Mouse (Mus musculus) CD8-positive naive resting alpha-beta T cell, adult 2 months (primary cell): ENCODE data around the gene Ctf2.

Experiments
- DNase-seq, 2 experiments: peaks; one replicate each; pipeline ENCODE4 v3.0.0; 2022; ENCODE audit warnings: low read depth in 2 of 2, low spot score in 2 of 2

Gene Ctf2

DNA sequence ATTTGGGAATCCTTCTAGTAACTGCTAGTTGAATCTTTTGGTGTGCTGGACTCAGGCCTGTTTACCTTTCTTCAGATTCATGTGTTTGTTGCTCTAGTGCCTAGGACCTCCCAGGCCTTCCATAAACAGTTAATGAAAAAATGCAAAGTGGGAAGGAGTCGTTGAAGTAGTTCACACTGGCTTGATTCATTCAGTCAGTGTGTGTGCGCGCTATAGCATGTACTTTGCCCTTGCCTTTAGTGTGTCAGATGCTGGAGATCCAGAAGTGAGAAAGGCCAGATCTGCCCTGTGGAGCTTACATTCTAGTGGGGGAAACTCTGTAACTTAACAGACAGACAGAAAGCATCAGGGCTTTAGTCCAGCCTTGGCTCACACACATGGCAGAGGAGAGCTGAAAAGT lies 28.5 kb upstream of the Ctf2 start:
- DNase-seq, result no peak

DNA sequence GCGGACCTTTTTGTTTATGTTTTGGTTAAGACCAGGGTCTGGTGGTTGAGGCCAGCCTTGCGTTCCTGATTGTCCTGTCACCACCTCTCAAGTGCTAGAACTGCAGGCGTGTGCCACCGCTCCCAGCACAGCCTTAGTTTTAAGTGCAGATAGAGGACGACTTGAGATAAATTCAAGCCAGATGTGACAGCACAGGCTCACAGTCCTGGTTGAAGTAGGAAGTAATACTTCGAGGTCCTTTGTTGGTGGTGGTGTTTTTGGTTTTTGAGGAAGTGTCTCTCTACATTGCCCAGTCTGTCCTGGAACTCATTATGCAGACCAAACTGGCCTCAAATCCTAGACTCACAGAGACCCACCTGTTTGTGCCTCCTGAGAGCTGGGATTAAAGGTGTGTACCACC lies 27.8 kb upstream of the Ctf2 start:
- DNase-seq, result no peak

DNA sequence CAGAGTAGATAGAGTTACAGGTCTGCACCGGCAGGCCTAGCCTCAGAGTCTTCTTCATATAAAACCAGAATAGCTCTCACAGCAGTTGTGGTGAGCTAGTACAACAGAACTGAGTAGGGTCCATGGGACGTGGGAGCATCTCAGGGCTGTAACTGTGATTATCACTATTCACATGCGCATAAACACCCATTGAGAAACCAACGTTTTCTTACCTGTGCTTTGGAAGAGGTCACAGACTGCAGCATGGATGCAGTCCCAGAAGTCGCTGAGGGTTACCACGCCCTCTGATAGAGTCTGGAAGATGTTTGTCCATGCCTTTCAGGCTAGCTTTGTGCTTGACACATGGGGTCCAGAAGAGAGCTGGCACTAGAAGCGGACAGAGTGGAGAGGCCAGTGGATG lies 21.8 kb upstream of the Ctf2 start:
- DNase-seq, result no peak

DNA sequence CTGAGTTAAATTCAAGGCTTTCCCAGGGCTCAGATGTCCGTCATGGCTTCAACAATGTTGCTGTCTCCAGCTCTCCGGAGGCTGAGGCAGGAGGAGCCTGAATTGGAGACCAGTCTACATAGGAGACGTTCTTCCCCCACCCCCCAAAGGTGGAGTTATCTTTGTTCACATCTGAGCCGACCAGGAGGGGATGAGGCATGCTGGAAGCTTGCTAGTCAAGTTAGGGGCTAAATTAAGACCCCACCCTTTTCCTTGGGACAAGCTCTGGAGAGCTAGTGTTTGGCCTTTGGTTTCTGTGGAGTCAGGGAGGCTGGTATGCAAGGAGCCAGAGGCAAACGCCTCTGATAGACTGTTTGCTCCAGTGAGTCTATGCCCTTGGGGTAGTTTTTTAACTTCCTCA lies 21.2 kb upstream of the Ctf2 start:
- no peak for DNase-seq

DNA sequence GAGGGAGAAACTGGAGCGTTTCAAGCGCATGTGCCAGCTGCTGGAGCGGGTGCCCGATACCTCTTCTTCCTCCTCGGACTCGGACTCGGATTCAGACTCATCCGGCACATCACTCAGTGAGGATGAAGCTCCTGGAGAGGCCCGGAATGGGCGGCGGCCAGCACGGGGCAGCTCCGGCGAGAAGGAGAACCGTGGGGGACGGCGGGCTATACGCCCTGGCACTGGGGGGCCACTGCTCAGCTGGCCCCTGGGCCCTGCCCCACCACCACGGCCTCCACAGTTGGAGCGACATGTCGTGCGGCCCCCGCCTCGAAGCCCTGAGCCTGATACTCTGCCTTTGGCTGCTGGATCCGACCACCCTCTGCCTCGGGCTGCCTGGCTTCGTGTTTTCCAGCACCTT lies 20.1 kb upstream of the Ctf2 start:
- no peak for DNase-seq

DNA sequence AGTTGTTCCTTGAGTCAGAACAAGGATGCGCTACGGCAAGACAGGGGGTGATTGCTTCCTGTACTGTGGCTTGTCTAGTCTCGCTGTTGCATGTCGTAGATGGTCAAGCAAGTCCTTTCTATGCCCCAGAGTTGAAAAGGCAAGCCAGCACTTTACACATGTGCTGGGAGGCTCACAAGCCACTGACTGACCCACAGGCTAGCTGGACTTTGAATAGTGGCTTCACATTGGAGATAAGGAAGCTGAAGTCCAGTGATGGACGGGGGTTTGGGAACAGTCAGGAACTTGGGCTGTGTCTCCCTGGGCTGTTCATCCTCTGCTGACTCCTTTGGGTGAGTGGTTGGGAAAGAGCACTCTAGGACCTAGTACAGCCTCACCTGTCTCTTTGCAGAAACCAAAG lies 19.7 kb upstream of the Ctf2 start:
- no peak for DNase-seq

DNA sequence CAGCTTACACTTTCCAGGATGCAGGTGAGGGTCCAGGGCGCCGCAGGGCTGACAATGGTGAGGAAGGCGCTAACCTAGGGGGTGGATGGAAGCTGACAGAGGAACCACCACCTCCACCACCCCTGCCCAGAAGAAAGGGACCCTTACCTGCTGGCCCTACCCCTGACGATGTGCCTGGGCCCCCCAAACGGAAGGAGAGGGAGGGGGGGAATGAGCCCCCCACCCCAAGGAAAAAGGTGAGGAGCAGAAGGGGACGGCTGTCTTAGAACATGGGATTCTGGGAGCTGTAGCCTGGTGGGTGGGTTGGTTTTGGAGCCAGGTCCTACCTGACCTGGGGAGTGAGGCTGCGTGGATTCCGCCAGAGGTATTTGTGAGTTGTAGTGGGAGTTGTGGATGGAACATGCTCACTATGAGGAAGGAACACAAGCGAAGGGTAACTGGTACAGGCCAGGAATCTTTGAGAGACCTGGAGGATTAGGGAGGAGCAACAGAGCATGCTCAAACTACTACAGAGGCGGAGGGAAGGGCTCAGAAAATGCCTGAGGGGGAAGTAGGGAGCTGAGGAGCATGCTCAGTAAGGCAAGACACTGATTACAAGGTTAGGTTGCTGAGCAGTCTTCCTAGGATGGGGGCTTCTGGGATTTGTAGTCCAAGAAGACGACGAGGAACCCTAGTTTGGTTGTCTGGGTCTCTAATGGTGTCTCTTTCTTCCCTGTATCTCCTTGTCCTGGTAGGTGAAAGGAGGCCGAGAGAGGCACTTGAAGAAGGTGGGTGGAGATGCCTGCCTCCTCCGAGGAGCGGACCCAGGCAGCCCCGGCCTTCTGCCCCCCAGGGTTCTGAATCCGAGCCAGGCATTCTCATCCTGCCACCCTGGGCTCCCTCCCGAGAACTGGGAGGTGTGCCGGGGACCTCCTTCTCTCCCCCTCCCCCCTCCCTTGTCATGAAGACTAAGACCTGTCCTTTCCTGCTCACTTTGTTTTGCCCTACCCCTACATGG lies 18.5 kb upstream of the Ctf2 start:
- no peak for DNase-seq

DNA sequence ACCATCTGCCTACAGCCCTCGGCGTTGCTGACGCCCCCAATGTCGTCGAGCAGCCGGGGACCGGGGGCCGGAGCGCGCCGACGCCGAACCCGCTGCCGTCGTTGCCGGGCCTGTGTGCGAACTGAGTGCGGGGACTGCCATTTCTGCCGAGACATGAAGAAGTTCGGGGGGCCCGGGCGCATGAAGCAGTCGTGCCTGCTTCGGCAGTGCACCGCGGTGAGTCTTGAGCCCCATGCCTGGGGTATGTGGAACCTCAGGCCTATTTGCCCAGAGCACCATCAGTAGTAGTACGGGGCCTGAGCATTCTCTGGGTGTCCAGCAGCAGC lies 16.2 kb upstream of the Ctf2 start:
- DNase-seq, result no peak

DNA sequence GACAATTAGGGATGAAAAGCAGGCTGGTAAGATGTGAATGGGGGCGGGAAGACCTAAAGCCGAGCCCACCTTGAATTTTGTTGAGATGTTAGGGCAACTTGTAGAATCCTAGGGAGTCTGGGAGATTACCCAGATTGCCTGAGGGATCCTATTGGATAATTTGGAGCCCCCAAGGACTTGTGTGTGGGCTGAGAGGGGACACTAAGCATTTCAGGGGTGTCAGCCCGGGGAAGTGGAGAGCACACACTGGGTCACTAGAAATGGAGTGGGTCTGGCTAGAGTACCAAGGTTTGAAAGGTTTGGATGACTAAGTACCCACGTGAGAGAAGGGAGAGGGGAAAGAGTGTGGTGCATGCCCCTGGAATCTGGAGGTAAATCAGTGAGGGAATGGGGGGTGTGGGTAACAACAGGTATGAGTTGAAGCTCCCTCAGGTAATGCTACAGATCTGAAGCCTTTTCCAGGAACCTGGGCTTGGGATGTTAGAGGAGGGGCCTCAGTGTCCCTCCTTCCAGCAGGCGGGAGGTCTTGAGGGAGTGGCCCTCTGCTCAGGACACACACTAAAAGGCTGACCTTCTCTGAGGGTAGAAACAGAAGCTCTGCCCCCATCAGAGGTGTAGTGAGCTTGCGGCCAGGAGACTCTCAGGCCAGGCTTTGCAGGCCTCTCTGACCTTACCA lies 15.7 kb upstream of the Ctf2 start:
- DNase-seq, result no peak

DNA sequence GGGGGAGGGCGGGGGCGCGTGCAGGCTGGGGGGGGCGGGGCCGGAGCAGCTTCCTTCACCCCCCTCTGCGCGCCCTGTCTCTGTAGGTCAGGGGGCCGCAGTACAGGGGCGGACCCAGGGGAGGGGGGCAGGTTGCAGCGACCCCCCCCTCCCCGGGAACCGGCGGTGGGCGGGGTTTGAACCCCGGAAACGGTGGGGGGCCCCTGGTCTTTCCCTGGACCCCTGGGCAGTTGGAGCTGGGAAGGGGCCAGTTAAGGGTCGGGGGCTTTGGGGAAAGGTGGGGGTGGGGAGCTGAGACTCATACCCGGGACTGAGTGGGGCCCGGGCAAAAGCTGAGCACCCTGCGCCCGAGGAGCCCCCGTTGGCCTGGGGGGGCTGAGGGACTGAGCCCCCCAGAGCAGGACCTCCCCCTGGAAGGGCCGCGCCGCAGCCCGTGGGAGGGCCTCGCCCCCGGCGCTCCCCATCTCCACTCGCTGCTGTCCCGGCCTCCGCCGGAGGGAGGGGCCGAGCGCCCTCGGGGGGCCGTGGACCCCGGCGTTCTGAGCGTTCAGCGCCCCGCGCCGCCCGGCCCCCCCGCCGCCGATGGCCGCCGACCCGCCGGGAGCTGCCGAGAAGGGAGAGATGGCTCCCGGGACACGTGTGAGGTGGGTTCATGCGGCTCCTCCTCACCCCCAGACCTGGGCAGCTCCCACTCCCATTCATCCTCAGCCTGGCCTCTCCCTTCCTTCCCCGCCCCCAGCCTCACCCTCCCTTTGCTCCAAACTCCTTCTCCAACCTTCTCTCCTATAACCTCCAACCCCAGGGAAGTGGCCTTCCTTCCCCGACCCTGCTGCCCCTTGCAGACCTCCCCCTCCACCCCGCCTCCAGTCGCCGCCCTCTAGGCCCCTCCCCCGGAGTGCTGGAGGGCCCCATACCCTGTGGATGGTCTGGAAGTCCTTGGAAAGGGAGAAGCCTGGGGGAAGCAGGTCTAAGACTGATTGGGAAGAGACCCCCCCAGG lies 14.8 kb upstream of the Ctf2 start:
- DNase-seq, result no peak

DNA sequence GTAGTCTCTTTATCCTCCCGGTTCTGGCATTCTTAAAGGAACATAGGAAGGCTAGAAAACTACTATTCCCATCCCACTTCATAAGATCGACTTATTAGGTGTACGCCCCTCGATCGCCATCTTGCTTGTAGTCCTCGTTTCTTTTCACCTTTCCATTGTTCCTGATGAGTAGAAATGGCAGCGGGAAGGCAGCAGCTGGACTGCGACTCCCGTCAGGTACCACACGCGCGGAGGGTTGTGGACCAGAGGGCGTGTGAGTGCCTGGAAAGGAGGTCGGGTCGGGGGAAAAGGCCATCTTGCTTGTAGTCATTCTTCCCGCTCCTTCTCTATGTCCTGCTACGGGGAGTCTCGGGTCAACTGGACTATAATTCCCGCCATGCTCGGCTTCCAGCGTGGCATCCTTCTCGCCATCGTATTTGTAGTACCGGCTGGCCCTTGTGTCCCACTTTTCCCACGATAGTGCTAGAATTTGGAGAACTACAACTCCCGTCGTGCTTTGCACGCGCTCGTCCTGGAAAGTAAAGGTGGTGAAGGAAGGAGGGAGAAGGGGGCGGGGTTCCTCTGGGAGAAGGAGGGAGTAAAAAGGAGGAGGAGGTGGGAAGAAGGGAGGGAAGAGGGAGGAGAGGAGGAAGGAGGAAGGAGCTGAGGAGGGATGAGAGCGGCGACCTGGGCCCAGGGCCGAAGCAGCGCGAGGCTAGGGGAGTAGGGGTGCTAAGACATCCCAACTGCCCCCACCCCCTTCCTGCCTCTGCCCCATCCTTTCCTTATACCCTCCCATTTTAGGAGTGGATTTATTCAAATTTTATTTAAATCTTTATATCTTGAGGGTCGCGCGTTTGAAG lies 13.9 kb upstream of the Ctf2 start:
- peak in 1 of 2 experiments; percentile 42 for DNase-seq

DNA sequence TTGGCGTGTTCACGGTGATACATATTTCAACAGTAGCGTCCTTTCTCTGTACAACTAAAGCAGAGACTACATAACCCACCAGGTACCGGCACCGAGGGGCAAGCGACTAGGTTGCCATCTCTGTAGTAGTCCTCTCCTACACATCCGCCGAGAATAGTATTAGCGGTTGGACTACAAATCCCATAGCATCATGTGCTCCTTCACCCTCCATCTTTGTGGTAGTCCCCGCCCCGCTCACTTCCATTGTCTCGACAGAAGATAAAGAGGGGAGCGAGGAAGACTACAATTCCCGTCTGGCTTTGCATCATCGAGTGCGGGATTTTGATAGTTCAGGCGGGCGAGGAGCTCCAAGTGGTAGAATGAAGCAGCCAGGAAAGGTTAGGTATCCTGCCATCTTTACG lies 13.3 kb upstream of the Ctf2 start:
- peak; percentile 80 to 89 for DNase-seq

DNA sequence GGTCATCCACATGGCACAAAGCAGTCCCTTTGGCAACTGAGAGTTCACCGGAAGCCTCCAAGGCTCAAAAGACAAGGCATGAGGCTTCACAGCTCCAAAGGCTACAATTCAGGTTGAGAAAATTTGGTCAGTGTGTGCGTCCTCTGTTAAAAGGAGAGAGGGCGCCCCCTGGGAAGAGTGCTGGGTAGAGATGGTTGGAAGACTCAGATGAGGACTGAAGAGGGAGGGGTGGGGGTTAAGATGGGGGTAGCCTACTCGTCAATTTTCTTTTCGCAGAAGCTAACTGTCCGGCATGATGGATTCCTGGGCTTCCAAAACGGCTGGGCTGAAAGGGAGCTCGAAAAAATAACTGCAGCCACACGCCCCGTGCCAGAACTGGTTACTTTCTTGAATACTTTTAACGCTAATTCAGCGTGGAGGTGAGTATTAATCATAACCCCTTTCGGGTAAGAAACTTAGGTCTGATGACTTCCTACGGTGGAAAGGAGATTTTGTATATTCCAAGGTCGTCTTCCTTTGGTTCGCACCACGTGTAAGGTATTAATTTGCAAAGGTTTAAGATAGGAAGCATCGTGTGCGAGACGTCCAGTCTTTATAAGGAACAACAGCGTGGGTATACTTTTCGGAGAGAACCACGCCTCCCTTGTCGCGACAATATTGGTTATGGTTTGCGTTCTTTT lies 12.5 kb upstream of the Ctf2 start, which contains the start of gene Fbxl19:
Gene Fbxl19 (plus strand): TSS at position 178 of the 680 bp plus-strand sequence.
- DNase-seq, result peak; percentile 40 to 63

DNA sequence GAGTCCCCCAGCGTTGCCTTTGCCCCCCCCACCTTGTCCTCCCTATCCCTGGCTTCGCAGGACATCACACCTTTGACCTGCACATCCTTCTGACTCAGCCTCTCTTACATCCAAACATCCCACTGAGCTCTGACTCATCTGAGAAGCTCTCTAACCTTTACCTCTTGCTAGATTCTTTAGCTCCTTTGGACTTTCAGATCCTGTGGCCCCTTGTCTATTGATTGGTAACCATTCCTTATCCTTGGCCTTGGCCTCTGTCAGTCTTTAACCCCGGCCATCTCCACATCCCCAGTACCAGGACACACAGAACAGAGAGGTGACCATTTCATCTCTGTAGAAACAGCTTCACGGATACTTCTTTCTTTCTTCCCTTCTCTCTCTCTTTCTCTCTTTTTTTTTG lies 1.8 kb downstream of the Ctf2 start:
- no peak for DNase-seq

DNA sequence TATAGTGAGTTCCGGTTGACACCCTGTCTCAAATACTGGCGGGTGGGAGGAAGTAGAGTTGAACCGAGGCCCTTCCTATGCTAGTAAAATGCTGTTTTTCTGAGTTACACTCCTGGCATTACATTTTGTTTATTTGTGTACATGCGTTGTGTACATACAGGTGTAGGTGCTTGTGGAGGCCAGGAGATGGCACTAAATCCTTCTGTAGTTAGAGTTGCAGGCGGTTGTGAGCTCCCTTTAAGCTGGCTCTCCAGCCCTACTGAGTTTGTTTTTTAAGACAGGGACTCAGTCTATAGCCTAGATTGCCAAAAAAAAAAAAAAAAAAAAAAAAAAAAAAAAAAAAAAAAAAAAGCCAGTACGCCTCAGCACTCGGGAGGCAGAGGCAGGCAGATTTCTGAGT lies 4.1 kb downstream of the Ctf2 start:
- no peak for DNase-seq

DNA sequence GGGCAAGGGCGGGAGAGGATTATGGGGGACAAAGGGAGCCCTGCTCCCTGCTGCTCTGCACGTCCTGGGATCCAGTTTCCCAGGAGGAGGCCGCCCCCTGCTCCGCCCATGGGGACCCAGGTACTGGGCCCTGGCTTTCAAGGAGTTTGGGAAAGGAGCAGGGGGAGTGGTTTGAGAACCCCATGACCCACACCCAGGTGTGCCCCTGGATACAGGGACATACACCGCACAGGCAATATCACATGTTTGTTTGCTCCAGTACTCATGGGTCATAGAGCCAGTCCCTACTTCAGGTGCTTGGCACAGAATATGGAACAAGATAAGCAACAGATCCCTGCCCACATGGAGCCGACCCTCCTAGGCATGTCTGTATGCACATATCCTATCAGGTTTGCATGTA lies 6.0 kb downstream of the Ctf2 start:
- DNase-seq, result no peak

DNA sequence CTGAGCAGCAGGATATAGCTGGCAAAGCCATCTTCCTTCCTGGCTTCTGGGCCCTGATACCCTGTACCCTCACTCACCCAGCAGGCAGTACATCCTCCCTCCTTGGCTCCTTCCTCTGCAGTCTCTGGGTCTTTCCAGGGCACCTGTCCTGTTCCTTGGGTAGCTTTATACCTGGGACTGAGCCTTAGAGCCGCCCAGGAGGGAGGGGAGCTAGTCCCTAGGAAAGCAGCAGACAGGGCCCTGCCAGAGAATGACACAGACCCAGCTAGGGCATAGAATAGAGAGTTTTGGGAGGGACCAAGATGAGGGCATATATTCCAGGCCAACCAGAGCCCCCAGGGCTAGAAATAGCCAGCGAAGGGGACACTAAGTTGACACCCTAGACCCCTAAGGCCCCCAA lies 6.5 kb downstream of the Ctf2 start:
- no peak for DNase-seq

DNA sequence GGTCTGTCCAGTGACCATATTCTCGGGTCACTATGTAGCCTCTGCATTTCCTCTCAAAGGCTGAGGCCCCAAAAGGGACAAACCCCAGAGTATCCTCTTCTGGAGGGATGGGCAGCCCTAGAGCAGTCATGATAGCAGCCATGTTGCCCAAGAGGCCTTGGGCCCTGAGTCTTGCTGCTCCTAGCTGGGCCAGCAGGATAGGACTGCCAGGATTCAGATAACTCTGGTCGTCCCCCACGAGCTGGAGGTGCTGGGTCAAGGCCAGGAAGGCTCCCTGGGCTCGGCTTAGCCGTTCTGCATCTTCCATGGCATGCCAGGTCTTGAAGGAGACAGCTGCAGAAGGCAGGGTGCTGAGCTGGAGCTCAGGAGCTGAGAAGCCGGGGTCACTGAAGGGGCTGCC lies 12.7 kb downstream of the Ctf2 start:
- no peak for DNase-seq

DNA sequence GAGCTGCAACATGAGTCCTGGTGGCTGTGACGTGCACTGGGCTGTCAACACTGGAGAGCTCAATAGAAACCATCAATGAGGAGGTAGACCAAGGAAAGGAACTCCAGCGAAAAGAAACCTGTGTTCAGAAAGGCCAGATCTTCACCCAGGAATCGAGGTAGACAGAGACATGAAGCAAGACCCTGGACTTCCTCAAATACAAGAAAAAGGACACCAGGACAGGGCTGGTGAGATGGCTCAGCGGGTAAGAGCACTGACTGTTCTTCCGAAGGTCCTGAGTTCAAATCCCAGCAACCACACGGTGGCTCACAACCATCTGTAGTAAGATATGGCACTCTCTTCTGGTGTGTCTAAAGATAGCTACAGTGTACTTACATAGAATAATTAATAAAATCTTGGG lies 13.6 kb downstream of the Ctf2 start:
- DNase-seq, result no peak

DNA sequence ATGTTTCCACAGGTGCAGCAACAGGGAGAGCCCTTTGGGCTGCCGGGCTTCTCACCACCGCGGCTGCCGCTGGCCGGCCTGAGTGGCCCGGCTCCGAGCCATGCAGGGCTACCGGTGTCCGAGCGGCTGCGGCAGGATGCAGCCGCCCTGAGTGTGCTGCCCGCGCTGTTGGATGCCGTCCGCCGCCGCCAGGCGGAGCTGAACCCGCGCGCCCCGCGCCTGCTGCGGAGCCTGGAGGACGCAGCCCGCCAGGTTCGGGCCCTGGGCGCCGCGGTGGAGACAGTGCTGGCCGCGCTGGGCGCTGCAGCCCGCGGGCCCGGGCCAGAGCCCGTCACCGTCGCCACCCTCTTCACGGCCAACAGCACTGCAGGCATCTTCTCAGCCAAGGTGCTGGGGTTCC lies 15.0 kb downstream of the Ctf2 start:
- peak in 1 of 2 experiments; percentile 30 for DNase-seq
